Mouse (Mus musculus): Measurements from ENCODE around the gene Trpv6.

The Trpv6 gene

DNA sequence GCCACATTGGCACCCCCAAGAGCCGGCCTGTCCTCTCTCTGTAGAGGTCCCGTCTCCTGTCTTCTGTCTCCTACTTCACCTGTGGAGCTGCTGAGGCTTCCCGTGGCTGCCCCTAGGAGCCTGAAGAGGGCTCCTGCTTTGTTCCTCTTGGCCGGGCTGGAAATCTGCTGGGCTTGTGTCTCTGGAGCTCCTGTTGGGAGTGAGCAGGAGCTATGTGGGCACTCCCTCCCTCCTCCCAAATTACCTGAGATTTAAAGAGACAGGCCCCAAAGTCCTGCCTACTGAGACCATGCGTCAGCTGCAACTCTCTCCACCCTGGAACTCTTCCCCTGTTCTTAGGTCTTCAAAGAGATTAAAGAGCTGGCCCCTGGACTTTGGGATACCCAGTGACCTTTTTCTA is at the start of gene Trpv6:
TSS of gene Trpv6 (minus strand) at position 228 of the 400 bp plus-strand sequence.
- DNase-seq: no peak

DNA sequence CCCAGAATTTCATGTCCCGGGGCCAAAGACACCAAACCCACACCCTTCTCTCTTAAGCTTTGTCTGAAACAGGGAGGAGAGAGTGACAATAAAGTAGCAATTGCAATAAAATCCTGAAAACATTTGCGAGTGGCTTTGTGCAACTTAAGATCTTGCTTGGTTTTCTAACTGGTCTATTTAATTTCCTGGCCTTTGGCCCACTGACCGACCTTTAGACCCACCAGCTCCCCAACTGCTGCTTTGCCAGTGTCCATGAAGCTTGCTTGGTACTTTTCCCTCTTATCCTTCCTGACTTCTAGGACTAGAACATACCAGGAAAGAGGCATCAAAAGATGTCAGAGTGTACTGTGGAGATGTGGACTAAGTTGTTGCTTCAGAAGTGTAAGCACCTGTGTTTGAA is 49.4 kb upstream of the Trpv6 start:
- DNase-seq: no peak

DNA sequence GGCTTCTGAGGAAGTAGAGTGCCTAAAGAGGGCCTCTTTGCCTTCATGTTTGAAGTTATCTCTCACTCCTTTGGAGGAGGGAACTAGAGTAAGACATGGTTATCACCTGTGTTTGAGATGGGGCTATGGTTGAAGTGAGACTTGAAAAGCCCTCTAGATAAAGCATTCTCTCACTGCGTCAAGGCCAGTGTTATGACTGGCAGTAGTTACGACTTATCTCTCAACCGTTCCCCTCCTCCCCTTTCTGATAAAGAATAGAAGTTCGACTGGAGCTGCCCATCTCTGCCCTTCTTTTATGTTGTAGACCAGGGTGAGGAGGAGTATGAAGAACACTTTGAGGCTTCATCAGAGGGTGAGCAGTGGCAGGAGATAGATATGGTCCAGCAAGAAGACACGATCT is 48.7 kb upstream of the Trpv6 start:
- no peak for DNase-seq

DNA sequence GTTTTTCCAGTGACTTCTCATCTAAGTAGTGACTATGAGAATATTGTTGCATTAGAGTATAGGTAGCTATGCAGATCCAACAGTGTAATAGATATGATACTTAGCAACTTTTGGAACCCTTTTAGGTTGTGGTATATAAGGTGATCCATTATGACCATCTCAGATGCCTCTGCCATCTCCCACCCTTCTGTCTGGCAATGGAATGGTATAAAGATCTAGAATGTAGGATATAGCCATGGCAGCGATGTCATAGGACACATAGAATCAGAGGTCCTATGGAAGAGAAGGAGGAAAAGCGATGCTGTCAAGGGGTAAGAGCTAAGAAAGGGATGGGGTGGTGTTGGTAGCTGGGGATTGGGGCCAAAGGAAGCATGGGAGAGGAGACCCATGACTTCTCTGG is 47.9 kb upstream of the Trpv6 start, which contains the start of gene Llcfc1:
TSS of gene Llcfc1 (plus strand) at position 301 of the 400 bp plus-strand sequence.
- DNase-seq: no peak

DNA sequence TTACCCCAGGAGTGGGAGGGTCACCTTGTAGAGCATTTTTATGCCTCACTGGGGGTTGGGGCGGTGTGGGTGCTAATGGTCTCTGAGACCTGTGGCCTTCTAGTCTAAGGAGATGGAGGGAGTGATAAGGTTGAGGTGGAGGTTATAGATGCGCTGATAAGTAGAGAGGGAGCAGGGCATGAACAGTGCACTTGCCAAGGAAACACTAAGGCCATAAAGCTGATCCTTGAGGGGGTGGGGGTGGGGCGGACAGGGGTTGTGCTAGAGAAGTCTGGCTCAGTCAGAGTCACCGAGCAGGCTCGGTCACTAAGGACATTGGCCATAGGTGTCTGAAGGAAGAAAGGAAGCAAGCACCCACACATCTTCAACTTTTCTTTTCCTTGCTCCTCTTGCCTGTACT is 45.5 kb upstream of the Trpv6 start:
- DNase-seq: no peak

DNA sequence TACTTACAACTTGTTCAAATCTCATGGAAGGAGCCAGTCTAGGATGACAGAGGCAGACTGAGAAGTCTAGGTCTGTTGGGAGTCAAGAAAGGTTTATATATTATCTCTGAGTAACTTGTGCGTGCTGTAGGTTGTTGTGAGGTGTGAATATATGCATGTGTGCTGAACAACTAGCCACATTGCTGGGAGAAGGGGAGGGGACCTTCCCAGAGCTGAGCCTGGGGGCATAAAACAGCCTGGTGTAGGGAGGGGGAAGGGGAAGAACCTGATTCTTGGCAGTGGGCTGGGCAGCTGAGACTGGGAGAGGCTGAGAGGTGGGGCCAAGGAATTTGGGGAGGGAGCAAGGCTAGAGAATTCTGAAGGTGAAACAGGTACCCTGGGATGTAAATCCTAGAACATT is 44.5 kb upstream of the Trpv6 start, which contains the start of gene Trpv5:
TSS of gene Trpv5 (minus strand) at position 101 of the 400 bp plus-strand sequence.
- DNase-seq: no peak

DNA sequence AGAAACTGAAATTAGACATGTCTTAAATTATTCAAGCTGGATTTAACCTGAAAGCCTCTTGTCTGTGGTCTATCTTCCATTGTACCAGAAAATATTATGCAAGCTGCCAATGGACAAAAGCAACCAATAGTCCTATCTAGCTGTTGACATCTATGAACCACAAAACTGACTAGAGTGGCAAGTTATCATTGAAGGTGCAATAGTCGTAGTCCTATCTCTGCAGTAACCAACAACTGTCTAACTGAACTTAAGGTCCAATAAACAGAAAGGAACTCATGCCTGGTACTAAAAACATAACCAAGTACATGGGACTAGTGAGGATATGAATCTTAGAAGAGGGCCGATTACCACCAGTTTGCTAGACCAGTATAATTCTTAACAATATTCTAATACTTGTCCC is 40.3 kb upstream of the Trpv6 start:
- no peak for DNase-seq

DNA sequence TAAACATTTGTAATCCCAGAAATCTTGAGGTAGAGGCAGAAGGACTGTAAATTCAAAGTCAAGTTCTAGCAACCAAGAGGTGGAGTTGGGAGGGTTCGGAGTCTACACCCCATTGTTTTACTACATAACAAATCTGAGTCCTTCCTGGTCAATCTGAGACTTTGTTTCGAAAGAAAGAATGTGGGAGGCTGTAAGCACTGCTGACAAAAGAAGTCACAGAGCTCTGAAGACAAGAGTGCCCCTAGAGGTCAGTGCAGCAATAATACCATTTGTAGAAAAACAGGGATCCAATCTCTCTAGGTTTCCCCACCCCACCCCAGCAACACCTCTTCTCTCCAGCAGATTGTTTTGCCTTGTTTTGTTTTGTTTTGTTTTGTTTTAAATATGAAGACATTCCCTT is 26.1 kb upstream of the Trpv6 start:
- DNase-seq: no peak

DNA sequence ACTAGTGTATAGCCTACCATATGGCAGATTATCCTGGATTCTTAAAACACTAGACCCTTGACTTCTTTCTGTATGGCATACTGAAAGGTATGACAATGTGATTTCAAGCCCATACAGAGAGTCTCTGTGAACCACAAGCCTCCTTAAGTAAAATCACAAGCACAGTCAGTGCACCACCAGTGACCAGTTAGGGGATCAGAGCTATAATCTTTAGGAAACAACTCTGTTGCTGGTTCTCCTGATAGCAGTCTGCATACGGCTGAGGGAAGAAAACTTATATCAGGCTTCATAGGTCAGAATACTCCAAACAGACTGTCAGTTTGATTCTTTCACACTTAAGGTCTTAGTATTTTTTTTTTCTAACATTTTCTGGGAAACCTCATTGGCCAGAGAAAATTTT is 22.3 kb upstream of the Trpv6 start:
- DNase-seq: no peak

DNA sequence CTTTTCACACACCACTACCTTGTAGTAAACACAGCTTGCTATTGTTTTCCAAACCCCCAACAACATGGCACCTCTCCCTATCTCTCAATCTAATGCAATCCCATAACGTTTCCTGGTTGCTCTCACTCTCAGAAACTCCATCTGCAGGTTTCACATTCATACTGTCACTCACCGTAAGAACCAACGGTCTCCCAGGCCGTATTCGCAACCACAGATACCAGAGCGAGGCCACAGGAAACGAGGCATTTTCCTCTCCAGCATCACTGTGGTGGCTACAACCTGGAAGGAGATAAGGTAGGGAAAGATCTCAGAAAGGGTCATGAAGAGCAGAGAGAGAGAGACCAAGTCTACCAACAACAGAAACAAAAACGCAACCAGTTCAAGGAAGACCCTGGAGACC is 18.4 kb upstream of the Trpv6 start:
- DNase-seq: no peak

DNA sequence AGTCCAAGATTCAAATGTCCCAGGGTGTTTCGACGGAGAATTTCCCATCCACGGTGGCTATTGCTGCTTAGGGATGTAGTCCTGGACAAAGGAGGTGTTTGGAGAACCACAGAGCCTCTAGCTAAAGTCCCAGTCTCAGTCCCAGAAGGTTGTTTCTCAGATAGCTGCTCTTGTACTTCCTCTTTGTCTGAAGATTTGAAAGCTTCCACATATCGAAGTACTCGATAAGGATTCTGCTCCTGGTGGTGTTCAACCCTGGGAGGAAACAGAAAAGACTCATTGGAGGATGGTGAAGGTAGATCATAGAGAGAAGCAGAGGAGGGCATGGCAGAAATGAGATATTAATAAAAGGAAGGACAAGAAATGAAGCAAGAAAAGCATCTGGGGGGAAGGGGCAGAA is 17.0 kb upstream of the Trpv6 start:
- DNase-seq: no peak

DNA sequence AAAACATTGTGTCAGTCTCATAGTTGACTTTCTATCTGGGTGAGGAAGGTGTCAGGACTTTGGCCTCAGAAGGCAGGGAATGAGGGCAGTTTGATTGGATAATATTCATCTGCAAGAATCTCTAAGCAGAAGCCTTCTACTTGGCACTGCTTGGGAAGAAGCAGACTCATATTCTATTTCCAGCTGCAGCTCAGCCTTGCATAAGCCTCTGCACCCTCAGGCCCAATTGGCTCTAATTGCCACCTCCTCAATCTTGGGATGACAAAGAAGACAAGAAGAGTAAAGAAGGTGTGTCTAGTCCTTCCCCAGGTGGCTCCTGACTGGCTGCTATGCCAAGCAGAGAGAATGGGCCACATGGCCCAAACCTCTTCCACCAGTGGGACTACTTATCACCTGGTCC is 10.5 kb upstream of the Trpv6 start:
- DNase-seq: no peak

DNA sequence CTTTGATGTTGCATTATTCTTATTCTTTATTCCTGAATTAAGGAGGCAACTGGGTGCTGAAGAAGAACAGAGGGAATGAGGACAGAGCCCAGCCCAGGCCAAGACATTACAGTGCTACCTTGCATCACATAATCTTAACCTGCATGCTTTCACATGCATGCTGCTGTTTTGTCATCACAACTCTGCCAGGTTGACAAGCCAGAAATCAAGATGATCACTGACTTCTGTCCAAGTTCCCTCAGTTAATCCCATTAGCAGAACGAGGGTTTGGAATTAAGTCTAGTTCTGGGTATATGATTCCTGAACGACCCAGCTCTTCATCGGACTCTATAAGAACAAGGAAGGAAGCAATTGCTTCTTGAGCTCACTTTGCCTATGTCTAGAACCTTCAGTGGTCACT is 10.0 kb upstream of the Trpv6 start:
- DNase-seq: no peak

DNA sequence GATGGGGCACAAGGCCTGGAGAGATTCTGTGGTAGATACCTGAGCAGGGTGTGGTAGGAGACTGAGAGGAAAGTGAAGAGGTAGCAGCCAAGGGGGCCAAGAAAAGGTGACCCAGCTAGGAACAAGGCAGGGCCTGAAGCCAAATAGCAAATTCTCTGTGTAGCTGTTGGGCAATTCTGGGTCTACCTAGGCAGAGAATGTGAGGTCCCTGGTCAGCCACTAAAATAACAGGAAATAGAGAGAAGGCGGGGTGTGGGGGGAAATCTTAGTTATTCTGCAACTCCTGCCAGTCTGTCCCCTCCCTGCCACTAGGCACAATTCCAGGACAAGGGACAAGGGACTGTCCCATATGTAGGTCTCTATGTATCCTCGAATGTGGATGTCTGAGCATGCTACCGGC is 7.0 kb upstream of the Trpv6 start:
- no peak for DNase-seq

DNA sequence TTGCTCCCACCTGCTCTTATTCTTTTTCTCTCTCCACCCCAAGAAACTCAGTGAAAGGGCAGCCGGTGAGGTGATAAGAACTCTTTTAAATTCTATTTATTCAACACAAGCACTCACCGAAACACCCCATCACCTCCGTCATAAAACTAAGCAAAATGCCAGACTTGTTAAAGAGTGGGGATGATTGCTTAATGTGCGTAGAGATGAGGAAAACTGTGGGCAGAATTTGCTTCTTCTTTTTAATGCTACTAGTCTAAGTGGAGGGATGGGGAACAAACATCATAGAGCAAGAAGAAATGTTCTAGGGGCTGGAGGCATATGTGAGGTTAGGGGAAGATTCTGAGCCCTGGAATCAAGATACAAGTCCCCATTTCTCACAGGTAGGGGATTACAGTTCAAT is 6.6 kb upstream of the Trpv6 start:
- DNase-seq: no peak

DNA sequence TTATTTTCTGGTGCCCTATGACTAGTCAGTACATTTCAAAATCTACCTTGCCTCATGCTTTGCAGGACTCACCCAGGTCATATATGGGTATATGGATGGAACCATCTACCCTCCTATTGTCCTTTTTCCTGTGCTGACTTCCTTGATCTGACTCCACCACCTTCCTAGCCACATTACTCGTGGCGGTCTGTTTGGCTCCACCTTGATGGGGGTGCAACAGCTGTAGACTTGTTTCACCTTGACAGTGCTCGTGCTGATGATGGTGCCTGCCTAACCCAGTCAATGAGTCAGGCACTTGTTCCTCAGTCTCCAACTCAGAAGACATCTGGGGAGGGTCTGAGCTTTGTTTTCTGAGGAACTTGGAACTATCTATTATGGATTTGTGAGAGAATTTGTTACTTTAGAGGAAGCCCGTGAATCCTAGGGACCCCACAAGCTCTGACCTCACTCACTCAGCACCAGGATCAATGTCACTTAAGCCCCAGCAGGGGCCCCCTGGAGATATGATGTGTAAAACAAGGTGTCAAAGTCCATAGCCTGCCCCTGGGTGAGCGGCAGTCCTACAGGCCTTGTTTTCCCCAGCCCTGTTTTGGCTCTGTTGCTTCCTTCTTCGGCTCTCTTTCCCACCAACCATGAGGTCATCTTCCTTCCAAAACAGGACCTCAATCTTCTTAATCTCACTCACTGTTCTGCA is 5.1 kb upstream of the Trpv6 start:
- DNase-seq: no peak

DNA sequence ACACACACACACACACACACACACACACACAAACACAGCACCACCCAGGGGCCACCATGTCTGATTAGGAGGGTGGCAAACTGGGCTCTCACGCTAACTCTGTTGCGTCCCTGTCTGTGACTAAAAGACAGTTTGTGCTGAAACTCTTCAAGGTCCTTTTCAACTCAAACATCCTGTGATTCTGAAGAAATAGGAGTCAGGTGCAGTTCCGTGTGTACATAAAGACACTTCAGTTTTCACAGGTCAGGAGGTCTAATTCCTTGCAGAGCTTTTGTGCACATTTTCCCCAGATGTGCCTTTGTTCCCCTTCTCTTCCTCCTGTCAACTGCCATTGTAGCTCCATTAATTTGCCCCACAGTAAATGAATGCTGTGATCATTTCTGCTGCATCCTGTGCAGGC is 4.2 kb upstream of the Trpv6 start:
- no peak for DNase-seq

DNA sequence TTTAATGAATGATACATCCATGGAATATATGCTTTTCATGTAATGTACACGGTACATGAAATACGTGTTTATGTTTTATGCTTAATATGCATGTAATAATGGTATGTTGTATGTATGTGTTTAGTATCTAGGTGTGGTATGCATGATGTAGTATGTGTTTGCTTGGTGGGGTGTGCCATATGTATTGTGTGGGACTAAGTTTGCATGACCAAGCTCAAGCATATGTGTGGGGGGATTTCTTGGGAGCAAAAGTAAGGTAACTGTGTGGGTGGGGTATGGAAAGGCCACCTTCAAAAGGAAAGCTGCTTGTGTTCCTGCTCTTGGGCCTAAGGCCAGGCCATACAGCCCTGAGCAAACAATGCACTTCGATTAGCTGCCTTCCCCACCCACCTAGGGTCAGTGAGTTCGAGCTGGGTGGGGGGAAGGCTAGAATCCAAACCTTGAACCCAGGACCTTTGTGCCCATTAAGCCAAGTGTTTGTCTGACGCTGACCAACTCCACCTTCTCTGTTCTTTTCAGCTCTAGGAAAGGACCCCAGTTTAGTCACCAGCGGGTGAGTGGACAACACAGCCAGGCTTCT is 1.8 kb upstream of the Trpv6 start:
- DNase-seq: no peak

DNA sequence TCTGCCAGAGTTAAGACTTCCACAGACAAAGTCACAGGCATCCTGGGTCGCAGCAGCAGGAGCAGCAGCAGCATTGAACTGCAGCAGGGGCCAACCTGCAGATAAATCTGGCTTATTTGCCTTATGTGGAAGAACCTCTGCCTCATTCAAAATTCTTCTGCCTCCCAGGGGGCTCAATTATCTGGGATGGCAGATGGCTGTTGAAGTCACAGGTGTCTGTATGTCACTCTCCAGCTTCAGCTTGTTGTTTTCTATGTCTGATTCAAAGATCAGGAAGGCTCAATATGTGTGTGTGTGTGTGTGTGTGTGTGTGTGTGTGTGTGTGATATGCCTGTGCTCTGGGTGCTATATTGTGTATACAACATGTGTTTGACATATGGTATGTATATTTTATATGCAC is 1.2 kb upstream of the Trpv6 start:
- DNase-seq: no peak

DNA sequence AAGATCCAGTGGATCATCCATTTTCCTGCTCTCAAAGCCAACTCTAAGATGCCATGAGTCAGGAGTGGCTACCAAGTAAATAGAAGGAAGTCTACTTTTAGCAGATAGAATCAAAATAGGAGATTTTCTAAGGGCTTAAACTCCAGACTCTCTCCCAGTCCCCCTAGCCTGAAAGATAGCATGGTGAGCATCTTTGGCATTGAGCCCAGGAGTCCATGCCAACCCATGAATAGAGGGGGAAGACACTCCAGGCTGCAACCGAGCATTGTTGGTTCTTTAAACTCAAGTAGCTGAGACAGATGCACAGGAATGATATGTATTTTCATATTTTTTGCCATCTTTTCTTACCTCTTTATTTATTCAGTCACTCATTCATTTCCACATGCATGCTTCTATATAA is 994 bp downstream of the Trpv6 start:
- no peak for DNase-seq

DNA sequence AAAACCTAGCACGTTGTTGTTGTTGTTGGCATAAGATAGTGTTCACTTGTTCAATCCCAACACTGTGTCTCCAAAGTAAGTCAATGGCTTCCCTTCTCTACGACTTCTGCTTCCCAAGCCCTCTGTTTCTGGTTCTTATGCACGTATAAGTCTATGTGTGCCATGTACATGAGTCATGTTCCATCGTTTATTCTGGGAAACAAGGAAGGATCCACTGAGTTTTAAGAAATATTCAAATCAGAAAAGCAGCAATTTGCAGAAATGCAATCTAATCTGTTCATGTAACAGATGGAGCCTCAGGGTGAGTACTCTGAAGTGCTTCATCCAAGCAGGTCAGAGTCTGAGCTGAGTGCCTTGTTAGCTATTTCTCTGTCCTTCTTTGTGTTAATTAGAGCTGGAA is 4.7 kb downstream of the Trpv6 start:
- DNase-seq: no peak

DNA sequence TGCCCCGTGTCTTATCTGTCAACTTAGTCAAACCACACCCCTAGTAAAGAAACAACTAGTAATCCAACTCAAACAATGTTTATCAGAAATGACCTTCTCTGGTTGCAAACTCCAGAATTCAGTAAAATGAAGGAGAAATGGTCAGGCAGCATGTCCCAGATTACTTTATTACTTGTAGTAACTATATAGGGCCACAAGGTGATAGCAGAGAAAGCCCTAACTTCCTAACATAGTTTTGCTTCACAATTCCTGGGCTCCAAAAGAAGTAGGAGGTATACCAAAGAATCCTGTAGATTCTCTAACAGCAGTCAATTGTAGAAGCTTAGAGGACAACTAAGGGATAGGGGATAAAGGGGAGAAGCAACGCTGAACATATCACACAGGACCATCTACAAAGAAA is 5.4 kb downstream of the Trpv6 start:
- DNase-seq: no peak

DNA sequence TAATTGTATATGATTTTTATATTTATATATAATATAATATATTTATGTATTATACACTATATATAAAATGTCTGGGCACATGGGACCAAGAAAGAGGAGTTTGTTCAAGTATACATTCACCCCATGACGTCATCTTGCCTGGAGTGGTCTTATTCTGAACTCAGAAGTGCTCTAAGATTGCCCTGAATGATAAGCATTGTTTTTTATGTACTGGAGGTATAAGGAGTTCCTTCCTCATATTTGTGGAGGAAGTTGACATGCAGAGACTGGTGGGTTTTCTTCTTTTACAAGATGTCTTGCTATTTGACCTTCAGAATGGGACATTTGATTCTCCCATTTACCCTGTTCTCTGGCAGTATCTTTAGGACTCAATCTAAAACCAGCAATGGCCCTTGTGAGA is 8.0 kb downstream of the Trpv6 start:
- no peak for DNase-seq

DNA sequence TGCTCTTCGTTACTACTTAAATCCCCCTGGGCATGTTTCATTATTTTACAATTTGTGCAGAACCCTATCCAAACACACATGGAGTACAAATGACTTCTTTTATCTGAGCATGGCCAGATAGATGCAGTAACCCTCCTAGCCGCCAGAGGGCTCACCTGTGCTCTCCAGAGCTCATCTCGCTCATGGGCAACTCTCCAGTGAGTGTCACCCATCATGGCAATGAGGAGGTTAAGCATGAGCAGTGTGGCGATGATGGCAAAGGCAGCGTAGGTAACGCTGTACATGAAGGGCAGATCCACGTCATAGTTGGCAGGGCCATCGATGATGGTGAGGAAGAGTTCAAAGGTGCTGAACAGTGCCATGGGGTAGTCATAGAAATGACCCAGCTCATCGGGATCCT is 13.5 kb downstream of the Trpv6 start:
- DNase-seq: peak; percentile 12 to 15
